Mouse (Mus musculus) A20 (cell line): ENCODE results near the gene Ssx9.
"Not testable (repeated sequence)": the region's sequence is repeated elsewhere in the genome, so short reads cannot be mapped to it uniquely, and the experiment has no call there.

ENCODE experiments used
- DNase-seq: peaks from one replicate; pipeline ENCODE4 v3.0.0-alpha.2; 2011; ENCODE audit warnings: low read depth, low spot score

The Ssx9 gene

GRCm38 (mm10) chrX:8748132-8748531 is at the start of gene Ssx9:
Ssx9 (plus strand) TSS chrX:8748432.
- not testable (repeated sequence) for DNase-seq

- peak; percentile 60 for DNase-seq
Measured at GRCm38 (mm10) chrX:8732907-8733306, 15.3 kb upstream of the Ssx9 start.

DNA sequence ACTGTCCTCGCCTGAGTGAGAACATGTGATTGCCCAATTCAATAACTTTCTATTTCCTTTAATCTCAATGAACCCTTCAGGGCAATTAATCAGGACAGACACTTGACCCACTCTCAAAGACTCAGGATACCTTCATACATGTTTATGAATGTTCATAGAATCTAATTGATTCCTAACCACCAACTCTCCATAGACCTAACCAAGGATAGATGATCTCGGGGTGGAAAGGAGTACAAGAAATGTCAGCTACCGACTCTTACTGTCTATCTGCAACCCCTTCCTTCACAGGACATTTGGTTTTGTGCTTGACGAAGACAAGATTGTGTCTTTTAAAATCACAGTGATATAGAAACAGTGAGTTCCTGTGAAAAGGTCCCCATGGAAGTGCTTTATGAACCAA is 55.2 kb downstream of the Ssx9 start, which contains the start of gene Ssxb5:
TSS of gene Ssxb5 (plus strand) at position 301 of the 400 bp plus-strand sequence.
- not testable (repeated sequence) for DNase-seq
